9 mouse cellular contexts compared by ENCODE assay signal in the genomic region with DNA sequence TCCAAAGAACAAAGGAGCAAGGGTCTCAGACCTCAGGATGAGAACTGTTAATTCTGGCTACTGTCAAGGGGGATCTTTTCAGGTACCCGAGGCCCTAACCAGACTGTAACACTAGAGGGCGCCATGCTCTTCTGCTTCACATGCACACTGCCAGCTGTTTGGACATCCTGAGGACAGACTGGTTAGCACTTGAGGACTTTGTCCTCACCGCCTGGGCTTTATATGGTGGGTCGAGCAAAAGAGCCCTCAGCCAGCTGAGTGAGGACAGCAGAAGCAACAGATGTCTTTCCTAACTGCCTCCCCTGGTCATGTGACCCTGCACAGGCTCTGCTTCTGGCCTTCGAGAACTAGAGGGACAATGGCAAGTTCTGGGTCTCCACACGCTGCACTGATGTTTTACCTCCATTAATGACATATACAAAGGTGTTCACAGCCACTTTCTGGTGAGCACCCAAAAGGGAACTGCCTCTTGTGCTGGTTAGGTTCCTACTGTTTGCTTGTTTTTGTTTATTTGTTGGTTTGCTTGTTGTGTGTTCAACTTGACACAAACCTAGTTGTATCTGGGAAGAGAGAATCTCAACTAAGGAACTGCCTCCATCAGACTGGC. TPM values are rescaled to one million over a fixed set of nuclear protein-coding genes. Genes with fewer than 3 reads are reported as not detected.
A peak's percentile ranks its signal among the peaks of the same experiment; 100 is the strongest.
DNase-seq lines count a peak whose midpoint lies in the region; ATAC-seq lines count a peak whose summit lies in the region.
"Had no signal": no experiment of that assay in that cellular context is flagged by ENCODE, and none has a peak within 500 bp of the region (broad histone marks: within the 10 kb centered on the region; RNA-seq: fewer than 3 reads in every experiment).

No protein-coding gene starts in this region.

- WGBS in hindbrain, embryonic 16.5 days: 29% methylated on average over 6 of the region's 6 CpGs

- H3K4me2 ChIP-seq in hindbrain, embryonic 16.5 days (ENCODE audit: low read length): no peak overlapping the region

- no peak overlapping the region for H3K27ac ChIP-seq in hindbrain, embryonic 16.5 days (ENCODE audit: low read depth, low read length)

- no peaks in the 10 kb centered on the region for H3K27me3 ChIP-seq in hindbrain, embryonic 16.5 days (replicated peaks; ENCODE audit: control insufficient read depth, insufficient read depth, low read length)

- no peaks in the 10 kb centered on the region for H3K9me3 ChIP-seq in hindbrain, embryonic 16.5 days (ENCODE audit: control insufficient read depth, low read length)

- peak; percentile 74 for DNase-seq in MN1 (ENCODE audit: low spot score)
- DNase-seq in cerebellum, adult 8-10 months: peak; percentile 86
- DNase-seq in left cerebral cortex, adult 11 months (ENCODE audit: low spot score): peak; percentile 83
- DNase-seq in right cerebral cortex, postnatal 10 days (ENCODE audit: low spot score in 2 of 2): peak; percentile 85 to 88
- DNase-seq in urinary bladder, postnatal 14 days (ENCODE audit: low spot score): peak; percentile 81

- H3K4me3 ChIP-seq in hindbrain, embryonic 16.5 days (ENCODE audit: low read length): no peak overlapping the region
- H3K4me3 ChIP-seq: megakaryocyte, embryonic 14.5 days had no signal

- H3K36me3 ChIP-seq in hindbrain, embryonic 16.5 days (ENCODE audit: control insufficient read depth, insufficient read depth, low read length): no peaks in the 10 kb centered on the region

- no peaks in the 10 kb centered on the region for H3K4me1 ChIP-seq in hindbrain, embryonic 16.5 days (ENCODE audit: control insufficient read depth, insufficient read depth, low read depth, low read length)

- peak; percentile 77; the same call in 1 of the 2 replicates for ATAC-seq in frontal cortex, adult (ENCODE audit: low TSS enrichment)
- ATAC-seq in hindbrain, embryonic 16.5 days: peak; percentile 85
- ATAC-seq in megakaryocyte progenitor cell, adult 5-6 weeks (replicated peaks; ENCODE audit: poor library complexity): peak; percentile 77

- H3K9ac ChIP-seq in hindbrain, embryonic 16.5 days (ENCODE audit: low read depth, low read length): no peak overlapping the region

RNA-seq across cellular contexts. Expression of a gene that starts 35.9 kb away (rescaled TPM):
- 30.4 and 32.4 TPM in 2 replicates for polyA plus RNA-seq in hindbrain, embryonic 16.5 days (2015; fragmentation: Nextera tagmentation; extraction: Ambion mirVana)
- total RNA-seq in megakaryocyte progenitor cell, adult 5-6 weeks (2015): not detected in 2 replicates
- total RNA-seq in megakaryocyte progenitor cell, adult 5-6 weeks (2017): not detected in 2 replicates

RNA-seq across cellular contexts. Expression of a gene that starts 39.9 kb away (rescaled TPM):
- 0.69 and 1.0 TPM in 2 replicates for polyA plus RNA-seq in hindbrain, embryonic 16.5 days (2015; fragmentation: Nextera tagmentation; extraction: Ambion mirVana)
- total RNA-seq in megakaryocyte progenitor cell, adult 5-6 weeks (2015): not detected in 2 replicates
- total RNA-seq in megakaryocyte progenitor cell, adult 5-6 weeks (2017): not detected in 2 replicates
